Mouse (Mus musculus): ENCODE measurements around the gene Cdhr5. TPM values are rescaled to one million over a fixed set of nuclear protein-coding genes. Genes with fewer than 3 reads are reported as not detected.
A peak's percentile ranks its signal among the peaks of the same experiment; 100 is the strongest.
"Not testable (repeated sequence)": the region's sequence is repeated elsewhere in the genome, so short reads cannot be mapped to it uniquely, and the experiment has no call there.

Cdhr5 gene
- total RNA-seq, 2 experiments from 2014 or later = not detected

GRCm38 (mm10) chr7:141278766-141279590, 2.4 kb upstream of the Cdhr5 start, which contains the start of gene Sct:
Sct (minus strand) TSS chr7:141279133.
- peak; percentile 29 for ATAC-seq (replicated peaks; ENCODE audit: low FRiP score, low TSS enrichment, poor library complexity, severe bottlenecking)

- ATAC-seq (replicated peaks; ENCODE audit: low FRiP score, low TSS enrichment, poor library complexity, severe bottlenecking) = no peak
These were observed 1.4 kb upstream of the Cdhr5 start for GRCm38 (mm10) chr7:141277701-141278678.

- no peak for ATAC-seq (replicated peaks; ENCODE audit: low FRiP score, low TSS enrichment, poor library complexity, severe bottlenecking)
These were observed 1.2 kb downstream of the Cdhr5 start for GRCm38 (mm10) chr7:141275356-141275755.

- ATAC-seq (replicated peaks; ENCODE audit: low FRiP score, low TSS enrichment, poor library complexity, severe bottlenecking) = no peak
These were observed 6.0 kb downstream of the Cdhr5 start for GRCm38 (mm10) chr7:141270631-141271030.

GRCm38 (mm10) chr7:141269273-141269545, 7.4 kb downstream of the Cdhr5 start:
- no peak for ATAC-seq (replicated peaks; ENCODE audit: low FRiP score, low TSS enrichment, poor library complexity, severe bottlenecking)

- no peak for ATAC-seq (replicated peaks; ENCODE audit: low FRiP score, low TSS enrichment, poor library complexity, severe bottlenecking)
These were observed 7.9 kb downstream of the Cdhr5 start for GRCm38 (mm10) chr7:141268466-141269272.

GRCm38 (mm10) chr7:141265739-141266561, 10.6 kb downstream of the Cdhr5 start, which contains the start of gene Irf7:
Irf7 (minus strand) TSS chr7:141266481.
- ATAC-seq (replicated peaks; ENCODE audit: low FRiP score, low TSS enrichment, poor library complexity, severe bottlenecking) = peak; percentile 77

- peak; percentile 17; the same call in 1 of the 2 replicates for ATAC-seq (replicated peaks; ENCODE audit: low FRiP score, low TSS enrichment, poor library complexity, severe bottlenecking)
These were observed 11.2 kb downstream of the Cdhr5 start for GRCm38 (mm10) chr7:141265411-141265738.

- ATAC-seq (replicated peaks; ENCODE audit: low FRiP score, low TSS enrichment, poor library complexity, severe bottlenecking) = peak; percentile 73
These were observed 11.7 kb downstream of the Cdhr5 start for GRCm38 (mm10) chr7:141264761-141265410.

- no peak for ATAC-seq (replicated peaks; ENCODE audit: low FRiP score, low TSS enrichment, poor library complexity, severe bottlenecking)
These were observed 12.4 kb downstream of the Cdhr5 start for GRCm38 (mm10) chr7:141264041-141264700.

GRCm38 (mm10) chr7:141263640-141264039, 12.9 kb downstream of the Cdhr5 start:
- ATAC-seq (replicated peaks; ENCODE audit: low FRiP score, low TSS enrichment, poor library complexity, severe bottlenecking) = no peak

GRCm38 (mm10) chr7:141261480-141261879, 15.1 kb downstream of the Cdhr5 start:
- ATAC-seq (replicated peaks; ENCODE audit: low FRiP score, low TSS enrichment, poor library complexity, severe bottlenecking) = no peak

GRCm38 (mm10) chr7:141256159-141256558, 20.4 kb downstream of the Cdhr5 start:
- no peak for ATAC-seq (replicated peaks; ENCODE audit: low FRiP score, low TSS enrichment, poor library complexity, severe bottlenecking)

GRCm38 (mm10) chr7:141250486-141250885, 26.1 kb downstream of the Cdhr5 start:
- not testable (repeated sequence) for ATAC-seq (replicated peaks; ENCODE audit: low FRiP score, low TSS enrichment, poor library complexity, severe bottlenecking)

- ATAC-seq (replicated peaks; ENCODE audit: low FRiP score, low TSS enrichment, poor library complexity, severe bottlenecking) = no peak
These were observed 45.0 kb downstream of the Cdhr5 start for GRCm38 (mm10) chr7:141231551-141231950.

- ATAC-seq (replicated peaks; ENCODE audit: low FRiP score, low TSS enrichment, poor library complexity, severe bottlenecking) = no peak
These were observed 45.5 kb downstream of the Cdhr5 start for GRCm38 (mm10) chr7:141231111-141231510.

- no peak for ATAC-seq (replicated peaks; ENCODE audit: low FRiP score, low TSS enrichment, poor library complexity, severe bottlenecking)
These were observed 46.0 kb downstream of the Cdhr5 start for GRCm38 (mm10) chr7:141230570-141230969.

- ATAC-seq (replicated peaks; ENCODE audit: low FRiP score, low TSS enrichment, poor library complexity, severe bottlenecking) = no peak
These were observed 46.9 kb downstream of the Cdhr5 start for GRCm38 (mm10) chr7:141229702-141230101.
